Mouse (Mus musculus) thymus, adult 2 months (tissue): ENCODE data around the gene Asb4.

Experiments
- CTCF ChIP-seq: fragments of 200-500 bp; IDR thresholded peaks from 2 replicates; pipeline ENCODE4 v1.5.1; 2012; ENCODE audit warnings: mild to moderate bottlenecking, control low read depth, low read length, moderate library complexity, borderline replicate concordance; ENCODE audit not compliant: control insufficient read depth, poor library complexity, insufficient read depth; ENCODE audit errors: extremely low read depth
- POLR2A ChIP-seq: fragments of 200-500 bp; IDR thresholded peaks from 2 replicates; pipeline ENCODE4 v1.6.1; 2012; ENCODE audit warnings: mild to moderate bottlenecking, low read length, control low read depth, moderate library complexity; ENCODE audit not compliant: control insufficient read depth, poor library complexity, insufficient read depth; ENCODE audit errors: extremely low read depth

- TF ChIP-seq CTCF (no peak), POLR2A (no peak)
Observed at GRCm38 (mm10) chr6:5394971-5395370, 11.8 kb downstream of the Asb4 start.
